Mouse (Mus musculus): ENCODE results near the gene Stat5b.
A peak's percentile ranks its signal among the peaks of the same experiment; 100 is the strongest.

The Stat5b gene

DNA sequence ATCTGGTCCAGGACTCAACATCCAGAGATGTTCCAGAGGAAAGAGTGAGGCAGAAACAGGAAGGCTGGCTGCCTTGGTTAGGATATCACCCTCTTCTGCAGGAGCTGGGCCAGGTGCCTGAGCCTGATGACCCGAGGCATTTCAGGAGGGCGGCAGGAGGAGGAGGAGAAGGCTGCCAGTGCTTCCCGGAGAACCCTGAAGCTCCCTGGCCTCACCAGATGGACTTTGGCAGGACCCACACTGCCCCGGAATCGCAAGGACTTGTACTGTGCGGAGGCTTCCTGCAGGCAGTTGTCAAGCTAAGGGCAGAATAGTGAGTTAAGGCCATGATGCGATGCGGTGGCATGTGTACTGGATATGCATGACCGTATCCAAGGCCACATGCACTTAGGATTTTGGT is 83.8 kb downstream of the Stat5b start:
- no peak for DNase-seq (ENCODE audit: low read depth, low spot score)

DNA sequence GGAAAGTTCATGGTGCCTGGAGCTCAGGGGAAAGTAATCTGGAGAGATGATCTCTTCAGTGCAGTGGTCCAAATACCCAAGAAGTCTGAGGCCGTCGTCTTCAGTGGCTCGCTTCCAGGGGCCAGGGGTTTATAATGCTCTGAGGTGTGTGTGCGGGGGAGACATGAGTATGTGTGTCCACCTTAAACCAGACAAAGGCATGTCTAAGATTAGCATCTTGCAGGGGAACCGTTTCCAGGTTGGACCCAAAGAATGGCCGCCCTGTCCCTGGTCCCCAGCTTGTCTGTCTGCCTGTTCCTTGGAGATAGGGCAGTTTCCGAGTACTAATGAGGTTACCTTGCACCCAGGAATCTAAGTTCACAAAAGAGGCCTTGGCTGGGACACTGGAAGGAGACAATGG is 87.7 kb downstream of the Stat5b start, which contains the start of gene Hcrt:
TSS of gene Hcrt (minus strand) at position 101 of the 400 bp plus-strand sequence.
- no peak for DNase-seq (ENCODE audit: low read depth, low spot score)

DNA sequence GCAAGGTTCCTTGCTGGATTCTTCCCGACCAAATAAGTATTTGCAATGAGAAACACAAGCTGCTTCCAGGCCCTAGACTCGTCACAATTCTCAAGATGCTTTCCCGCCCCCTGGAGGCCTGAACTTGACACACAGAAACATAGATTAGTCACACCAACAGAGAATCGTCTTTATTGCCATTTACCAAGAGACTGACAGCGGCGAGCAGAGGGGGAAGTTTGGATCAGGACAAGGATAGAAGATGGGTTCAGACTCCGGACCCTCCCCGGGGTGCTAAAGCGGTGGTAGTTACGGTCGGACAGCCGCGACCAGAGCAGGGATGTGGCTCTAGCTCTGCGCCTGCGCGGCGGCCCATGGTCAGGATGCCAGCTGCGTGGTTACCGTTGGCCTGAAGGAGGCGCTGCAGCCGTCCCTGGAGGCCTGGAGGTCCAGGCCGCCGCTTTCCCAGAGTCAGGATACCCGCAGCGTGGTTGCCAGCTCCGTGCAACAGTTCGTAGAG is 88.9 kb downstream of the Stat5b start:
- DNase-seq (ENCODE audit: low read depth, low spot score) = peak; percentile 80

DNA sequence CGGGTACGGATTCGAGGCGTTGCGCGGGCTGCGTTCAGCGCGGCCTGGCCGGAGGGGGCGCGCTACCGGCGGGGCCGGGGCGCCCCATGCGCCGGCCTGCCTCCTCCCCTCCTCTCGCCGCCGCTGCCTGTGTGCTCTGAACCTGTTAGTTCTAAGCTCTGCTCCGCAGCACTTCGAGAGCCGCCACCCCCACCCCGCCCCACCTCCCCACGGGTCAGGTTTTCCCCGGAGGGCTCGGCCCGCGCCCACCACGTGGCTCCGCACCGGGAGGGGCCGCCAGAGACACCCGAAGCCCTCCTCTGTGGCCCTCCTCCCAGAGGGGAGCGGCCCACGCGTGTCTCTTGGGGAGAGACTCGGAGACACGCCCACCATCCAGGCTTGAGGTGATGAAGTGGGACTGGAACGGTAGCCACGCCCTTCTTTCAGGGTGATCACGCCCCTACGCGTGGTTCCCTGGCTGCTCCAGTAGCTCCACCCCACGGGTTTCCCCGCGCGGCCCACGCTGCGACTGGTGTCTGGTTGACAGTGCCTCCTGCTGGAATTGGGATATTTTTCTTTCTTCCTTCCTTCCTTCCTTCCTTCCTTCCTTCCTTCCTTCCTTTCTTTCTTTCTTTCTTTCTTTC is 90.8 kb downstream of the Stat5b start, which contains the start of gene Kcnh4:
TSS of gene Kcnh4 (minus strand) at position 332 of the 623 bp plus-strand sequence.
- DNase-seq (ENCODE audit: low read depth, low spot score) = peak; percentile 87

DNA sequence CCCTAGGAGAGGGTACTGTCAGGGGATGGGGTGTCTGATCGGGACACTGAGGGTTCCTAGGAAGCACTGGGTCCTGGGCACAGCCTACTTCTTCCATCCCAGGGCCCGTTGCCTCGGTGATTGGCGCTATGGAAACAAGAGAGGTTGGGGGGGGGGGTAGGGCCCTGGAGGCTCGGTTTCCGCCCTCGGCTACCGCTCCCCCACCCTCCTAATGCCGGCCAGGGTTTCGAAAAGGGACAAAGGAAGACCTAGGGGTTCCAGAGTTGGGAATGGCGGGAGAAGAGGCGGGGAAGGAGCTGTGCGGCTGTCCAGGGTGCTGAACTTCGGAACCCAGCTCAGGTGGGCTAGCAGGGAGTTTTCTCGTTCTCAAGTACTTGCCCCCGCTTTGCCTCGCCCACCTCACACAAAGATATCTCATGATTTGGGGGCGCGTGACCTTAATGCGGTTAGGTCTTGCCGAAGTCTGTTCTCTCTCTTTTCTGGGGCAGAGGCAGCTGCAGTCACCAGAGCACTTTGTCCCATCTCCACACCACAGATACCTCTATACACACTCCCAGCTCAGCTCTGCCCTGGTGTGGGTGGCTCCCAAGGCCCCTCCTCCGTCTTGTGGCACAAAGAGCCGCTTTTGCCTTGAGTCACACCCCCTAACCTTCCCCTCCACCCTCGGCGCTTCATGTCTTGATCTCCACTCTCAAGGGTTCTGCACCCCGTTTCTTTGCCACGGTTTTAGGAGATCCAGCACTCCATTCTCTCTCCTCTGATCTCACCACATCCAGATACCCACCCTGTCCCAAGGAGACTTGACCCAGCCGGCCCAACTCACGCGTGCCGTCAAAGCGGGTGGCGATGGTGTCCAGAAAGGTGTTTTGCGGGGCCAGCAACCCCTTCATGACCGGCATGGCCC is 91.6 kb downstream of the Stat5b start:
- peak; percentile 21 for DNase-seq (ENCODE audit: low read depth, low spot score)

DNA sequence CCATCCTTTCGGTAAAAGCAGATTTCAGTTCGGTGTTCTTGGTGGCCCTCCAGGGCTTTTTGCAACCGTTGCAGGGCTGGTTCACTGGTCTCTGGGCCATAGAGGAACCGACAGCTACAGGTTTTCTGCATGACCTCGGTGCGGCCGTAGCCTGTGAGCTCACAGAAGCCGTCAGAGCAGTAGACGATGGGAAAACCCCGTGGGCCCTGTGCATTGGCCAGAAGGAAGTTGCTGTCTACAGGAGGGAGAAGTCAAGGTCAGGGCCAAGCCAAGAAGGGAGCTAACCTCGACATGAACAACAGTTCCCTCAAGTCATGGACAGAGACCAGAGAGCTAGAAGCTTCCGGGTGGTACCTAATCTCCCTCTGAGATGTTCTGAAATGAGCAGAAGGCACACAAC is 93.0 kb downstream of the Stat5b start:
- DNase-seq (ENCODE audit: low read depth, low spot score) = no peak

DNA sequence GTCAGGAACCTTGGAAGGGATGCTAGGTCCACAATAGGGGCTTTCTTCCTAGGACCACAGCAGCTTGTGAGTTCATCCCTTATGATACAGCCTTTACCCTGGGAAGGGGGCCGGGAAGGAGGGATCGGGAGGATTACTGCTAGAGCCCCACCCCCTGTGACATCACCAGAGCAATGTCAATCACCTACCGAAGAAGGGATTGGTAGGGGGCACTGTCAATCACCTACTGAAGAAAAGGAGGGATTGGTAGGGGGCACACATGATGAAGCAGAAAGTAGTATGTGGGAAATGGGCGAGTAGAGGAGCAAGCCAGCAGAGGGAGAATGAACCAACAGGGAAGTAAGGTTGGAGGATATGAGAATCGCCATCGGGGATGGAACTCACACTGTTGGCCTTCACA is 94.0 kb downstream of the Stat5b start:
- DNase-seq (ENCODE audit: low read depth, low spot score) = no peak

DNA sequence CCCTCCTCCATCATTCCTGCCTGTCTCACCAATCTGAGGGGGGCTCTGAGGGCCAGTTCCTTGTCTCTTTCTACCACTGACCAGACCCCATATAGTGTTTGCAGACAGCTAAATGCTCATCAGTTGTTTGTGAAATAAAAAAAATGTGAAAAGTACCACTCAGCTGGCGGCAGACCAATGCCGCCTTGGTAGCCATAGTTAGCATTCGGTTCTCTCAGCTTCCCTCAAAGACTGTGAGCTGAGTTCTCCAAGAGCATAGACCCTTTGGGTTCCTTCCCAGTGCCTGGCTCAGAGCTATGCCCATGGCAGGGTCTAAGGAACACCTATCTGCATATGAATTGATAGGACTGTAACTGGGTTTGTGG is 95.8 kb downstream of the Stat5b start:
- DNase-seq (ENCODE audit: low read depth, low spot score) = no peak

DNA sequence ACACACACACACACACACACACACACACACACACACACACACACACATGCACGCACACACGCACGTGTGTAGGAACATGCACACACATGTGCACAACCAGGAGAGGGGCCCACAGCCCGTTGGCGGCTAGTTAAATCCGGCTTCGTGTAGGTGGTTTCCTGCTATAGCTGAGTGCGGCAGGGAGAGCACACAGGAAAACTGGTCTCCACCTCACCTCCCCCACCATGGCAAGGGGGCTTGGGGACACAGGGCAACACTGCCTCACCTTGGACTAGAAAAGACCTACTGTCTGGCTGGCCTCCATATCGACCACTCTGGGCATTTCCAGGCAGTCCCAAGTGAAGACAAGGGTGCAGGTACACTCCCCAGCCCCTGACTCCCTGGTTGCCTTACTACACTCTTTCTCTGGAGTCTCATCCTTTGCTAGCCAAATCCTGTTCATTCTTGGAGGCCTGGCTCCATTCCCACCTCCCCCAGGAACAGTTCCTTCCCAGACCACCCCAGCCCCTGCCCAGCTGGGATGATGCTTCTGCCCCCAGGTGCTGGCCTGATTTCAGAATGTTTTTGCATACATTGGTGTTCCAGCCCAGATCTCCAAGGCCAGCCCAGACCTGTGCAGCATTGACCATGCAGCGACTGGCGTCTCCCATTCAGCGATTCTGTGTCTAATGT is 96.4 kb downstream of the Stat5b start:
- no peak for DNase-seq (ENCODE audit: low read depth, low spot score)

DNA sequence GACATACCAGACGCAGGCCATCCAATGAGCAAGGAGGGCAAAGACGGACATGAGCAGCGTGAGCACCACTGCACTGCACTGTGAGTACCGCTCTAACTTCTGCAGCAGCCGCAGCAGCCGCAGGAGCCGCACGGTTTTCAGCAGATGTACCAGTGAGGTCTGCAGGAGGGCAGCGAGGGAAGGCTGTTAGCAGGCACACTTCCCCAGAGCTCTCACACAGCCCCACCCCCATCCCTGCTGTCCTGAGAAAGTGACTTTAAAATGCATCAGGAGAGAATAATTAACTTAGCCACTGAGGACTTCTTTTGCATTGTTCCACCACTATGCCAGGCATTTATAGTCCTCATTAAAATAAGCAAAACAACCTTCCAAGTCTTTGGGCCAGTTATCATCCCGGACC is 98.2 kb downstream of the Stat5b start:
- no peak for DNase-seq (ENCODE audit: low read depth, low spot score)

DNA sequence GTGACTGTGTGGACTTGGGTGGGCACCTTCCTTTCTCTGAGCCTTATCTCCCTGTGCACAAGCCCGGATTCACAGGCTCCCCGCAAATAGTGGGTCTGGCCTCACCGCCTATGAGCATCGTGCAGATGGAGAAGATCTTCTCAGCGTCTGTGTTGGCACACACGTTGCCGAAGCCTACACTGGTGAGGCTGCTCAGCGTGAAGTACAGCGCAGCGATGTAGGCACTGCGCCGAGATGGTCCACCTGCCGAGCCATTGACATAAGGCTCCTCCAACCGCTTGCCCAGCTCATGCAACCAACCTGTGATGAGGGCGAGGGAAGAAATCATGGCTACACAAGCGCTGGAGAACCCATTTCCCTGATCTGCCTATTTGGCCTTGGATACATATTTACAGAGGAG is 100.4 kb downstream of the Stat5b start:
- no peak for DNase-seq (ENCODE audit: low read depth, low spot score)

DNA sequence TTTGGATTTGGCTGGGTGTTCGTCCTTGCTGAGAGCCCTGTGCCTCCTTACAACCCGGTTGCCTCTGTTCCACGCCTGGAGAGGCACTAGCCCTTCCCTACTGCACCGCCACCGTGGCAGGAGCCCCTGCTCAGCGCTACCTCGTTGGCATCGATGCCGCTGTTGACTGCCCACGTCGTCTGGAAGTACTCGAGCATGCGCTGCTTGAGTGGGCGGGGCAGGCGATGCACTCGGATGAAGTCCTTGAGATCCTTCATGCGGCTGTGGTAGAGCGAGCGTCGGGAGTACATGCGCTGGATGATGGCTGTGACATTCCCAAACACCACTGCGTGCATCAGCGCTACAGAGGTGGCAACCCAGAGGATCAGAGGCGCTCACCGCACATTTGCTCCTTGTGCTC is 101.1 kb downstream of the Stat5b start:
- DNase-seq (ENCODE audit: low read depth, low spot score) = no peak

DNA sequence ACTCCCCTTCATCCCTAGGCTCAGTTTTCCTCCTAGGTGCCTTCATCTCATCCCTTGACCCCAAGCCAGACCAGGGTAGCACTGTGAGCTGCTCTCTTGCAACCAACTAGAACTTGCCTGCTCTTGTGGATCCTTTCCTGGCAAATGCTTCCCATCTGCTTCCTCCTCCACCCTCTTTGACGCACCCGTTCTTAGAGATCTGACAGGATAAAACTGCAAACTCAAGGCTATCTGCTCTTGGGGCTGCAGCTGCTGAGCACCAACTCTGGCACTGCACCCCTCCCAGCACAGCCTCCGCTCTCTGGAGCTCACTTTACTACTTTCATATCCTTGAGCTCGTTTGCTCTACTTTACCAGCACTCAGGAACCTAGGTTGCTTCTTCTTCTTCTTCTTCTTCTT is 101.9 kb downstream of the Stat5b start:
- DNase-seq (ENCODE audit: low read depth, low spot score) = no peak

DNA sequence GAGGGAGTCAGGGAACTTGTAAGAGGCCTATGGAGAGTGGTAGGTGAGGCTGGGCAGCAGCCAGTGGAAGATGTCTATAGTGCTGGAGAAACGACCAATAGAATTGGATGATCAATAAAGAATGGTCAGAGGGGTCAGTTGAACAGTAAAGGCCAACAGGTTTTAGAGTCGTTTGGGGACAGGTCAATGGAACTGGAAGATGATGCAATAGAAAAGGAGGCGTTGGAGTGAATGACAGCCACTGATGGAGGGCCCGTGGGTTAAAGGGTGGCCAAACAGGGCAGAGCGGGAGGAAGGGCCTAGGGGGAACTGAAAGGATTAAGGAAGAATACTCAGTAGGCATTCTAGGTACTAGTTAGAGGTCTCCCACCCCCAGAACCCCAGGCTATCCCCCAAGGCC is 103.4 kb downstream of the Stat5b start:
- no peak for DNase-seq (ENCODE audit: low read depth, low spot score)

DNA sequence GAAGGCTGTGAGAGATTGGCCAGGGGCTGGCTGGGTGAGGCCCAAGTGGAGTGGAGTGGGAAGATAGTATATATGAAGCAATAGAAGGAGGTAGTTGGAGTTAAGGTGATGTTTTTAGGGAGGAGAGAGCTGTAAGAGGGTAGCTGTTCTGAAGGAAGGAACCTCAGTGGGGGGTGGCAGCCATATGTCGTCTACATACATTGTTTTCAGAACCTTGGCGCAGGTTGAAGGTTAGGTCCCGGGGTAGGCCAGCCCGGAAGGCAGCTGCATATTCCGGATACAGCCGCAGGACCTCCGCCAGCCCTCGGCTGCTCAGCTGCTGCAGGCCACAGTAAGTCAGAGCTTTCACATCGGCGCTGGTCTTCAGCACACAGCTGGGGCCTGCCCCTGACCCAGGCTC is 104.0 kb downstream of the Stat5b start:
- DNase-seq (ENCODE audit: low read depth, low spot score) = no peak

DNA sequence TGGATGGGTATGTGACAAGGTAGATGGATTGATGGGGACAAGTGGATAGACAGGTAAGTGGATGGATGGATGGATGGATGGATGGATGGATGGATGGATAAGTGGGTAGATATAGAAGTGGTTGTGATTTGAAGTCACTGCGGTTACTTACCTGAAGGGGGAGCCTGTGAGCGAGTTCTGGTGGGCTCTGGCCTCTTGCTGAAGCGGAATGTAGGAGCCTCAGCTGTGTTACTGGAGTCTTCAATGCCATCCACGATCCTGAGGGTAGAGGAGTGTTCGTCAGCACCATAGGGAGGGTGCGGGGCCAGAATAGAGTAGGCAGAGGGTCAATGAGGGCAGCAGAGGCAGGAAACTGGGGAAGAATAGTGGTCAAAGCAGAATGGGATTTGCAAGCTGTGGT is 105.4 kb downstream of the Stat5b start:
- DNase-seq (ENCODE audit: low read depth, low spot score) = peak; percentile 65

DNA sequence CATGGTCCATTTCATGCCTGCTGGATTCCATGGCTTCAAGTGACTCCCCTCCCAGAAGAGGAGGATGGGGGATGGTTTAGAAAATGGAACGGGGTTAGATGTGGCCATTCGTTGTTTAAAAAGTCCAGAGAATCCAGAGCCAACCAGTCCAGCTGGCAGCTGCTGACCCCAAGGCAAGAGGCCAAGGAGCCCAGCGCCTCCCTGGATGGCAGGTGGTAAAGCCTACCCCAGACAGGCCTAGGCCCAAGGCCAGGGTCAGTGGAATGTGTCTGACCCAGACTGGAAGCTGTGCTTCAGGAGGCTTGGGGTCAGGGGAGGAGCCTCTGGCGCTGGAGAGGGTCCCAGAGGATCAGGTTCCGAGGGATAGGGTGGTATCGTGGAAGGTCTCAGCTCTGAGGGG is 109.2 kb downstream of the Stat5b start:
- DNase-seq (ENCODE audit: low read depth, low spot score) = no peak

DNA sequence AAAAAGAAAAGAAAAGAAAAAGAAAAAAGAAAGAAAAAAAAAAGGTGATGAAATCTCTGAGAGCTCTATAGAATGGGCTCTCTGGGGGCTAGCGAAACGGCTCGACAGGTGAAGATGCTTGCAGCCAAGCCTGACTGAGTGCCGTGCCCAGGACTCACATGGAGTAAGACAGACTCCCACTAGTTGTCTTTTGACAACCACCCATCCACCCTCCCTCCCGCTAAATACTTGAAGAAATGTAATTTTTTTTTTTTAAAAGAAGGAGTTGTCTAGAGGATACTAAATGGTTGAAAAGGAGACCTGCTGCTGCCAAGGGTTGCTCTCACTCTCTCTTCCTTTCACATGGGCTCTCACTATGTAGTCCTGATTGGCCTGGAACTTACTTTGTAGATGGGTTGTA is 111.8 kb downstream of the Stat5b start:
- DNase-seq (ENCODE audit: low read depth, low spot score) = no peak

DNA sequence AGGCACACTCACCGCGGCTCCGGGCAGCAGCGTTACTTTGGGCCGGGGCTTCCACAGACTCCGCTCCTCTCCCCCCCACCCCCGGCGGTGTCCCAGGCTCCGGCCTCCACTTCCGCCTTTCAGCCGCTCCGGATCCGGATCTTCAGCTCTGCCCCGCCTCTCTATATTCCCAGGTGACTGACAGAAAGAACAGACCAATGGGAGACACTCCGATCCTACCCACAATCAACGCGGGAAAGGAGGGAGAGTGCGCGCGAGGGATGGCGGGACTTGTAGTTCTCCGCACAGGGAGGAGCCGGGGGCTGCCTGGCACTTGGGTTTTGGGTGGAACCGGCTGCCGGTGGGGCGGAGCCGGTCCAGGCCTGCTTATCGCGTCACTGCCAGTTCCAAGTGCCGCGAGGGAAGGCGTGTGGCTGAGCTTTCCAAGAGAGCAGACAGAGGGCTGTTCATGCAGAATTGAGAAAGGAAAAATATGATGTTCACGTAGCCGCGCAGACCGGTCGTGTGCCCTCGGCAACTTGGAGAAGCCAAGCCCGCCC is 112.4 kb downstream of the Stat5b start, which contains the start of gene Rab5c:
TSS of gene Rab5c (minus strand) at position 150 of the 539 bp plus-strand sequence.
- peak; percentile 99 for DNase-seq (ENCODE audit: low read depth, low spot score)

DNA sequence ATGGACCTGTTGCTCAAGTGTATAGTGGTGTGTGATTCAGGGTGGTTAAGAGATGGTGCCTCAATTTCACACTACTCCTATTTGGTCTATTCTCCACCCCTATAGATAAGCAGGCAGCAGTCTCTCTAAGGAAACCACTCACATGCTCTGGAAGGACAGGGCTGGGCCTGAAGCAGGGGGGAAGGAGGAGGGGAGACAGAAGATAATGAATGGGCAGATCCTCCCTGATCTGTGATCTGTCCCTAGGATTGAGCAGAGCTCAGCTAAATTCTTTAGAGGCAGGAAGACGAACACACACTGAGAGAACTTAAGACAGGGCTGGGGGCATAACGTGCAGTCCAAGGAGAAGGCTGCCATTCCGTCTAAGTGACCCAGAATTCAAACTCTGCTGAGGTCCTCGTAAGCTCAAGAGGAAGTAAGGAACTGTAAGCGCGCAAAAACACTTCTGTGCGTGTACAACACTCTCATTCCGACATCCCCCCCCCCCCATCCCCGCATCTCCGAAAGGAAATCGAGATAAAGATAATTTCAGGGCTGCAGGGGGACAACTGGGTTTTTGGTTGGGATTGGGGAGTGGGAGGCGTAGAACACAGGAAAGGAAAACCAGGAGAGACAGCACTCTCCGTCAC is 113.3 kb downstream of the Stat5b start:
- peak; percentile 58 for DNase-seq (ENCODE audit: low read depth, low spot score)

DNA sequence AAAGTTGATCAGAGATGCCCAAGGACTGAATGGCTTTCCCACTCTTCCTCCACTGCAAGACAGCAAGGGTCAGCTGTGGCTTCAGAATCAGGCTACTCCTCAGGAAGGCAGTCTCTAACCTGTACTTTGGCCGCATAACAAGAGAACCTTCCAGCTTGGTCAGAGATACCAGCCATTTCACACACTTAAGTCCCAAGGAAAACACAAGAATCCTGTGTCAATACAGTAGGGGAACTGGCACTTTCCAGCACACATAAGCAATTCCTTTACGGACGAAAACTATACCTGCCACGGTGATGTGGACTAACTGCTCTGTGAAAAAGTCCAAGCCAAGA is 113.8 kb downstream of the Stat5b start:
- peak; percentile 40 for DNase-seq (ENCODE audit: low read depth, low spot score)
